Mouse (Mus musculus) heart, embryonic 12.5 days (tissue): ENCODE data around the gene Fus. TPM values are rescaled to one million over a fixed set of nuclear protein-coding genes. Genes with fewer than 3 reads are reported as not detected.

Source experiments
- ATAC-seq: fragments of 200-750 bp; cut with Nextera tagmentation; 2 replicates; pipeline ENCODE4 v1.8.0; 2017; ENCODE audit warnings: moderate TSS enrichment, moderate library complexity; ENCODE audit not compliant: insufficient number of reproducible peaks, low FRiP score
- H3K27ac ChIP-seq: fragments of 300-500 bp; sonication (generic); 2 replicates; pipeline ENCODE4 v1.5.1; 2016; ENCODE audit warnings: mild to moderate bottlenecking, moderate library complexity; ENCODE audit not compliant: poor library complexity, severe bottlenecking
- H3K27me3 ChIP-seq: fragments of 300-500 bp; sonication (generic); replicated peaks from 2 replicates; pipeline ENCODE4 v1.6.1; 2016; ENCODE audit warnings: mild to moderate bottlenecking, moderate library complexity
- H3K36me3 ChIP-seq: fragments of 300-500 bp; sonication (generic); 2 replicates; pipeline ENCODE4 v1.6.1; 2016; ENCODE audit warnings: mild to moderate bottlenecking, moderate library complexity
- H3K4me1 ChIP-seq: fragments of 300-500 bp; sonication (generic); replicated peaks from 2 replicates; pipeline ENCODE4 v1.6.1; 2016; ENCODE audit warnings: mild to moderate bottlenecking
- H3K4me2 ChIP-seq: fragments of 300-500 bp; sonication (generic); 2 replicates; pipeline ENCODE4 v1.6.1; 2016; ENCODE audit warnings: mild to moderate bottlenecking, moderate library complexity
- H3K4me3 ChIP-seq: fragments of 300-500 bp; sonication (generic); 2 replicates; pipeline ENCODE4 v1.5.1; 2016; ENCODE audit warnings: mild to moderate bottlenecking
- H3K9ac ChIP-seq: fragments of 300-500 bp; sonication (generic); 2 replicates; pipeline ENCODE4 v1.6.1; 2016; ENCODE audit warnings: mild to moderate bottlenecking, moderate library complexity
- H3K9me3 ChIP-seq: fragments of 300-500 bp; sonication (generic); replicated peaks from 2 replicates; pipeline ENCODE4 v1.6.1; 2016; ENCODE audit warnings: mild to moderate bottlenecking, moderate library complexity
- WGBS: fragments of 180-500 bp; shearing (Covaris S2); methylation state at CpG from one replicate; pipeline ENCODE4 v1.1.7; 2016; 5-methylcytosine and 5-hydroxymethylcytosine counted together
- polyA plus RNA-seq: library from polyadenylated mRNA; unstranded; fragments of >200 nt; fragmentation: Nextera tagmentation; extraction: Ambion mirVana; gene quantifications from 2 replicates; pipeline ENCODE4 v1.2.1, GENCODE M21; 2016

Fus gene
- 331 and 335 TPM in 2 replicates for polyA plus RNA-seq

DNA sequence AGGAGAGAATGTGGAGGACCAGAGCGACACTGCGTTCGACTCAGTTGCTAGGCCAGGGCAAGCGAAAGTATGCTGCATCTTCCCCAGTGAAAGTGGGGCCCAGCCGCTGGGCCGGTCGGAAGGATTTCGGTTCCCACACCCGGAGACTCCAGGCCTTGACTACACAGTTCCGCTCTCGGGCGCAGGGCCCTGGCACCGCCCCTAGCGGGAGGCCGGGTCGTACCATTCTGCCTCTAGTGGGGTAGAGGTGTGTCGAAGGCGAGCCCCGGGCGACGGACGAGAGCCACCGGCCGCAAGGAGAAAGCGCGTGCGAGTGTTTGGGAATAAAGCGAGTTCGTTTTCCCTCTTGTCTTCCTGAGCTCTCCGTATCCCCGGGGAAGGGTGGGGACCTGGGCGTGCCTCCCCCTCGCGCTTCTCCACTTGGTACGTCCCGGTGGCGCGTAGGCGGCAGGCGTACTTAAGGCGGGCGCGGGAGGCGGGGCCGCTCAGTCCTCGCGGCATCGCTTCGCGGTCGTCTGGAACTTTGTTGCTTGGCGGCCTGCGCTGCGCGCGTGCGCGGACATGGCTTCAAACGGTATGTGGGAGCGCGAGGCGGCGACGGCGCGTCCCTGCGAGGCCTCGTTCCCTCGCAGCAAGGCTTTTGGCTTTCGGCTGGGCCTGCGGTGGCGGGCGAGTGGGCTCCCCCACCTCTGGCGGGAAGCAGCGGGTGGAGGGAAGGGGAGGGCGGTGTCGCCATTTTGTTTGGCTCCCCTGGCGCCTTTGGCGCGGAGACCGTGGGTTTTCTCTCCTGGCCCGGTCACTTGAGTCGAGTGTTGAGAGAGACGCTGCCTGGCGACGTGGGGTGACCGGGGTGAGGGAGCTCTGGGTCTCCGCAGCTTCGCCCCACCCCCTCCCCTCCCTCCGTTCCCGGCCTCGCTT, at the start of gene Fus:
Fus (plus strand) TSS at position 454 of the 918 bp plus-strand sequence.
- peaks cover 29% of the 10 kb centered on the region for H3K36me3 ChIP-seq
- H3K9ac ChIP-seq = peak within 1 kb of the TSS; percentile 99
- H3K4me1 ChIP-seq = peaks cover 17% of the 10 kb centered on the region
- H3K4me2 ChIP-seq = peak within 1 kb of the TSS; percentile 87
- H3K27ac ChIP-seq = peak within 1 kb of the TSS; percentile 97
- no peaks in the 10 kb centered on the region for H3K9me3 ChIP-seq
- H3K27me3 ChIP-seq = no peaks in the 10 kb centered on the region
- WGBS = under 1% methylated on average over 92 of the region's 92 CpGs
- H3K4me3 ChIP-seq = peak within 1 kb of the TSS; percentile 93
- ATAC-seq = peak; percentile 96

DNA sequence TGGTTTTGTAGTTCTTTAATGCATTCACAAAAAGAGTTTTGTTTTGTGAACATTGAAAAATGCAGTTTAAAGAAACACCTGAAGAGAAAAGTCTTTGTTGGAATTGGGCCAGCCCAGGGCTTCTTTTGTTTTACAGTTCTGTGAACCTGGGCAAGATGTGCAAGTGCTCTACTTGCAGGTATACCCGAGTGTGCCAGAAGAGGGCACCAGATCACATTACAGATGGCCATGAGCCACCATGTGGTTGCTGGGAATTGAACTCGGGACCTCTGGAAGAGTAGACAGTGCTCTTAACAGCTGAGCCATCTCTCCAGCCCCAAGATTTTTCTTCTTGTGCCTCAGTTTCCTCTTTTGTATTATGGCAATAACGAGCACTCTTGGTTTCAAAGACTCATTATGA, 49.1 kb upstream of the Fus start:
- H3K27ac ChIP-seq = no peak overlapping the region
- H3K27me3 ChIP-seq = no peaks in the 10 kb centered on the region
- no peak overlapping the region for H3K4me2 ChIP-seq
- no peaks in the 10 kb centered on the region for H3K9me3 ChIP-seq
- WGBS = 59% methylated on average over 3 of the region's 3 CpGs
- no peak overlapping the region for H3K4me3 ChIP-seq
- H3K4me1 ChIP-seq = peaks cover 1% of the 10 kb centered on the region; the same call in 1 of the 2 replicates
- ATAC-seq = no peak
- H3K9ac ChIP-seq = no peak overlapping the region
- H3K36me3 ChIP-seq = peaks cover 54% of the 10 kb centered on the region

- no peak for ATAC-seq
- H3K4me2 ChIP-seq = no peak overlapping the region
- peaks cover 60% of the 10 kb centered on the region for H3K36me3 ChIP-seq
- no peak overlapping the region for H3K4me3 ChIP-seq
- no peak overlapping the region for H3K9ac ChIP-seq
- no peak overlapping the region for H3K27ac ChIP-seq
- no peaks in the 10 kb centered on the region for H3K27me3 ChIP-seq
- H3K9me3 ChIP-seq = no peaks in the 10 kb centered on the region
- no peaks in the 10 kb centered on the region for H3K4me1 ChIP-seq
- 80% methylated on average over 7 of the region's 7 CpGs for WGBS
Measured at GRCm38 (mm10) chr7:127919290-127919689, 48.0 kb upstream of the Fus start.

DNA sequence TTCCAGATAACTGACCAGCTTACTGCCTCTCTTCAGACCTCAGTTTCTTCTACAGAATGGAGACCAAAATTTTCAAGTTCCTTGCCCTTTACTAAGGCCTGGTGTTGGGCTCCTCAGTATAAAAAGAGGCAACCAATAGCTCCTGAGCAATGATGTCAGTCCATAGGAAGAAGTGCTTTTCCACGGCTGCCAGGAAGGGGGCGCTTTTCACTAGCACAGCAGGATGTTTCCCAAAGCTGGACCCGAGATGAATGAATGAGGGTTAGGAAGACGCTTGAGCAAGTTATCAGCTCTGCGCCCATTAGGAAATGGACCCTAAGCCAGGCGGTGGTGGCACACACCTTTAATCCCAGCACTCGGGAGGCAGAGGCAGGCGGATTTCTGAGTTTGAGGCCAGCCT, 45.7 kb upstream of the Fus start:
- no peaks in the 10 kb centered on the region for H3K4me1 ChIP-seq
- H3K36me3 ChIP-seq = peaks cover 61% of the 10 kb centered on the region
- H3K4me3 ChIP-seq = no peak overlapping the region
- no peak overlapping the region for H3K27ac ChIP-seq
- no peak overlapping the region for H3K4me2 ChIP-seq
- 64% methylated on average over 8 of the region's 8 CpGs for WGBS
- no peaks in the 10 kb centered on the region for H3K9me3 ChIP-seq
- no peak overlapping the region for H3K9ac ChIP-seq
- ATAC-seq = no peak
- H3K27me3 ChIP-seq = no peaks in the 10 kb centered on the region

- H3K9me3 ChIP-seq = no peaks in the 10 kb centered on the region
- H3K27me3 ChIP-seq = peaks cover 2% of the 10 kb centered on the region
- no peak overlapping the region for H3K9ac ChIP-seq
- H3K4me3 ChIP-seq = no peak overlapping the region
- H3K36me3 ChIP-seq = peaks cover 50% of the 10 kb centered on the region
- no peak overlapping the region for H3K27ac ChIP-seq
- 74% methylated on average over 6 of the region's 6 CpGs for WGBS
- ATAC-seq = no peak
- H3K4me1 ChIP-seq = no peaks in the 10 kb centered on the region
- H3K4me2 ChIP-seq = no peak overlapping the region
Measured at GRCm38 (mm10) chr7:127922451-127923275, 44.6 kb upstream of the Fus start.

GRCm38 (mm10) chr7:127923714-127924113, 43.5 kb upstream of the Fus start:
- 89% methylated on average over 5 of the region's 5 CpGs for WGBS
- Histone ChIP-seq H3K4me2 (no peak overlapping the region), H3K36me3 (peaks cover 45% of the 10 kb centered on the region), H3K4me3 (no peak overlapping the region), H3K9me3 (no peaks in the 10 kb centered on the region), H3K4me1 (peaks cover under 1% of the 10 kb centered on the region), H3K27ac (no peak overlapping the region), H3K27me3 (peaks cover 11% of the 10 kb centered on the region), H3K9ac (no peak overlapping the region)
- no peak for ATAC-seq

DNA sequence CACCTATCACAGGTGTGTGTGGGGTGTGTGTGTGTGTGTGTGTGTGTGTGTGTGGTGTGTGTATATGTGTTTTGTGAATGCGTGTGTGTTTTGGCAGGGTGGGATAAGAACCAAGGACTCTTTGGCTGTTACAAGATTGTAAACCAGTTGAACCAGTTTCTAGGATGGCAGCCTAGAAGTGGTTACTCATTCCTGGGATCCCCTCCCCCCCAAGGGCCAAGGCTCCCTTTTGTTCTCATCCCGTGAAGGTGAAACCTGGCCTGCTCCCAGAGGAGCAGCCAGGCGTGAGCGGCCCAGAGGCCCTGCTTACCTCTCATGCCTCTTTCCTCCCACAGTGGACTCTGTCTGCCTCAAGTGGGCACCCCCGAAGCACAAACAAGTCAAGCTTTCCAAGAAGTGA, 42.0 kb upstream of the Fus start:
- Histone ChIP-seq H3K4me2 (no peak overlapping the region), H3K4me1 (peaks cover 16% of the 10 kb centered on the region), H3K36me3 (peaks cover 42% of the 10 kb centered on the region), H3K27ac (no peak overlapping the region), H3K27me3 (peaks cover 21% of the 10 kb centered on the region), H3K4me3 (no peak overlapping the region), H3K9me3 (no peaks in the 10 kb centered on the region), H3K9ac (no peak overlapping the region)
- 74% methylated on average over 5 of the region's 5 CpGs for WGBS
- no peak for ATAC-seq

- peaks cover 37% of the 10 kb centered on the region for H3K36me3 ChIP-seq
- H3K9ac ChIP-seq = no peak overlapping the region
- peaks cover 16% of the 10 kb centered on the region for H3K4me1 ChIP-seq
- no peak overlapping the region for H3K4me2 ChIP-seq
- no peak overlapping the region for H3K4me3 ChIP-seq
- H3K9me3 ChIP-seq = no peaks in the 10 kb centered on the region
- WGBS = 91% methylated on average over 8 of the region's 8 CpGs
- H3K27ac ChIP-seq = no peak overlapping the region
- H3K27me3 ChIP-seq = peaks cover 23% of the 10 kb centered on the region
- no peak for ATAC-seq
Measured at GRCm38 (mm10) chr7:127926066-127926465, 41.2 kb upstream of the Fus start.

GRCm38 (mm10) chr7:127926846-127927245, 40.4 kb upstream of the Fus start:
- H3K27ac ChIP-seq = no peak overlapping the region
- ATAC-seq = no peak
- peaks cover 37% of the 10 kb centered on the region for H3K36me3 ChIP-seq
- 84% methylated on average over 11 of the region's 11 CpGs for WGBS
- peaks cover 24% of the 10 kb centered on the region for H3K4me1 ChIP-seq
- H3K4me2 ChIP-seq = no peak overlapping the region
- peaks cover 23% of the 10 kb centered on the region for H3K27me3 ChIP-seq
- H3K9ac ChIP-seq = no peak overlapping the region
- H3K9me3 ChIP-seq = no peaks in the 10 kb centered on the region
- H3K4me3 ChIP-seq = no peak overlapping the region

GRCm38 (mm10) chr7:127927726-127928125, 39.5 kb upstream of the Fus start:
- Histone ChIP-seq H3K4me1 (peaks cover 26% of the 10 kb centered on the region), H3K9me3 (no peaks in the 10 kb centered on the region), H3K4me2 (no peak overlapping the region), H3K27me3 (peaks cover 23% of the 10 kb centered on the region), H3K36me3 (peaks cover 28% of the 10 kb centered on the region), H3K4me3 (no peak overlapping the region), H3K9ac (no peak overlapping the region), H3K27ac (no peak overlapping the region)
- 87% methylated on average over 11 of the region's 11 CpGs for WGBS
- no peak for ATAC-seq

DNA sequence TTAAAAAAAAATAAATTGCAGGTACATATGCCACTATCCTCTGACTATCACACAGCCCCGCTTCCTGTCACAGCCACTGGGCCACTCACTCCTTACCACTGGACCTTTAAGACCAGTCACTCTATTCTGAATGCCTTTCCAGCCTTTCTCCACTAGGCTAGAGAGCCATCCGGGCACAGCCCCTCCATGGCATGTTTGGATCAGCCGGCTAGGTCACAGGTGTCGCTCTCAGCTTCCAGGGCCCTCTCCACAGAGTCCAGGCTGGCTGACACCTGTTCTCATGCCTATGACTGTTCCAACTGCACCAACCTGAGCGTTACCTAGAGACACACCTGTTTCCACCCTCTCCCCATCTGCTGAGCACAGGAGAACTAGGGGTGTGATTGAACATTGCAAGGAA, 38.7 kb upstream of the Fus start:
- ATAC-seq = no peak
- H3K27ac ChIP-seq = no peak overlapping the region
- H3K4me3 ChIP-seq = no peak overlapping the region
- no peaks in the 10 kb centered on the region for H3K9me3 ChIP-seq
- peaks cover 26% of the 10 kb centered on the region for H3K4me1 ChIP-seq
- WGBS = 47% methylated on average over 5 of the region's 5 CpGs
- peak overlapping the region; percentile 58 for H3K4me2 ChIP-seq
- H3K9ac ChIP-seq = peak overlapping the region; percentile 15; the same call in 1 of the 2 replicates
- peaks cover 20% of the 10 kb centered on the region for H3K36me3 ChIP-seq
- H3K27me3 ChIP-seq = peaks cover 23% of the 10 kb centered on the region
